Mouse (Mus musculus) left cerebral cortex, postnatal 36 days (tissue): ENCODE data around the gene Mrpl33. TPM values are rescaled to one million over a fixed set of nuclear protein-coding genes. Genes with fewer than 3 reads are reported as not detected.

ENCODE experiments used
- DNase-seq, 2 experiments: peaks; one replicate each; pipeline ENCODE4 v3.0.0; 2021 to 2022; ENCODE audit warnings: low spot score in 2 of 2, mixed read lengths in 1 of 2
- intact Hi-C: fragments of 180-260 bp; cut with DNase I; formaldehyde crosslinking; loops from one replicate; pipeline ENCODE4 v1.15.1; 2025
- total RNA-seq, 2 experiments: library from RNA; stranded (reverse); gene quantifications; 2 replicates each; pipeline ENCODE4 v1.2.3; 2021

Gene Mrpl33
- total RNA-seq, 2 experiments from 2014 or later = 82.6 to 94.8 TPM

- intact Hi-C loops = loop anchor here (10.0 kb wide), 1 partner anchor 445 kb away; no protein-coding TSS in a partner anchor
- DNase-seq = peak; percentile 36
Observed at GRCm38 (mm10) chr5:31589711-31590319, 6.9 kb upstream of the Mrpl33 start.

- intact Hi-C loops = loop anchor here (10.0 kb wide), 1 partner anchor 444 kb away; no protein-coding TSS in a partner anchor
- no peak for DNase-seq
Observed at GRCm38 (mm10) chr5:31591122-31591521, 5.6 kb upstream of the Mrpl33 start.

GRCm38 (mm10) chr5:31595868-31596267, 867 bp upstream of the Mrpl33 start:
- intact Hi-C loops = loop anchor here (5.0 to 10.0 kb wide), 2 partner anchors 34 to 439 kb away; no protein-coding TSS in a partner anchor
- no peak for DNase-seq

GRCm38 (mm10) chr5:31597430-31597944, 752 bp downstream of the Mrpl33 start:
- intact Hi-C loops = loop anchor here (5.0 to 10.0 kb wide), 2 partner anchors 35 to 437 kb away; no protein-coding TSS in a partner anchor

GRCm38 (mm10) chr5:31598121-31598520, 1.4 kb downstream of the Mrpl33 start:
- DNase-seq = no peak
- intact Hi-C loops = loop anchor here (5.0 to 10.0 kb wide), 2 partner anchors 36 to 437 kb away; no protein-coding TSS in a partner anchor

More at GRCm38 (mm10) chr5:31597430-31597944, 752 bp downstream of the Mrpl33 start:
- no peak for DNase-seq

GRCm38 (mm10) chr5:31598579-31598978, 1.8 kb downstream of the Mrpl33 start:
- intact Hi-C loops = loop anchor here (5.0 to 10.0 kb wide), 2 partner anchors 36 to 436 kb away; no protein-coding TSS in a partner anchor
- no peak for DNase-seq

GRCm38 (mm10) chr5:31599161-31599560, 2.4 kb downstream of the Mrpl33 start:
- no peak for DNase-seq
- intact Hi-C loops = loop anchor here (5.0 to 10.0 kb wide), 2 partner anchors 37 to 436 kb away; no protein-coding TSS in a partner anchor

- no peak for DNase-seq
- intact Hi-C loops = no loop called here
Observed at GRCm38 (mm10) chr5:31601162-31601722, 4.5 kb downstream of the Mrpl33 start.

GRCm38 (mm10) chr5:31602377-31602776, 5.6 kb downstream of the Mrpl33 start:
- peak; percentile 71 for DNase-seq
- intact Hi-C loops = no loop called here

- intact Hi-C loops = no loop called here
- no peak for DNase-seq
Observed at GRCm38 (mm10) chr5:31603766-31604165, 7.0 kb downstream of the Mrpl33 start.

- intact Hi-C loops = no loop called here
- DNase-seq = no peak
Observed at GRCm38 (mm10) chr5:31606151-31606550, 9.4 kb downstream of the Mrpl33 start.

- intact Hi-C loops = loop anchor here (5.0 kb wide), 1 partner anchor 527 kb away; the partner anchor contains the start of gene Fosl2
- DNase-seq = no peak
Observed at GRCm38 (mm10) chr5:31610376-31611086, 13.8 kb downstream of the Mrpl33 start.

- no peak for DNase-seq
- intact Hi-C loops = loop anchor here (5.0 kb wide), 1 partner anchor 526 kb away; the partner anchor contains the start of gene Fosl2
Observed at GRCm38 (mm10) chr5:31611186-31611585, 14.5 kb downstream of the Mrpl33 start.

- DNase-seq = peak; percentile 85 to 86
- intact Hi-C loops = loop anchor here (5.0 kb wide), 1 partner anchor 523 kb away; the partner anchor contains the start of gene Fosl2
Observed at GRCm38 (mm10) chr5:31613852-31614286, 17.1 kb downstream of the Mrpl33 start.

GRCm38 (mm10) chr5:31614339-31615025, 17.7 kb downstream of the Mrpl33 start:
- intact Hi-C loops = loop anchor here (5.0 kb wide), 1 partner anchor 523 kb away; the partner anchor contains the start of gene Fosl2
- no peak for DNase-seq

GRCm38 (mm10) chr5:31620326-31620725, 23.6 kb downstream of the Mrpl33 start:
- intact Hi-C loops = no loop called here
- no peak for DNase-seq

GRCm38 (mm10) chr5:31627117-31627516, 30.4 kb downstream of the Mrpl33 start:
- intact Hi-C loops = no loop called here
- no peak for DNase-seq

GRCm38 (mm10) chr5:31627562-31628526, 31.1 kb downstream of the Mrpl33 start:
- intact Hi-C loops = no loop called here
- no peak for DNase-seq
